Mouse (Mus musculus): Measurements from ENCODE around the gene Suox. TPM values are rescaled to one million over a fixed set of nuclear protein-coding genes. Genes with fewer than 3 reads are reported as not detected.

Suox gene
- total and polyA plus RNA-seq, 2 experiments from 2014 or later, result 10.3 to 15.5 TPM

DNA sequence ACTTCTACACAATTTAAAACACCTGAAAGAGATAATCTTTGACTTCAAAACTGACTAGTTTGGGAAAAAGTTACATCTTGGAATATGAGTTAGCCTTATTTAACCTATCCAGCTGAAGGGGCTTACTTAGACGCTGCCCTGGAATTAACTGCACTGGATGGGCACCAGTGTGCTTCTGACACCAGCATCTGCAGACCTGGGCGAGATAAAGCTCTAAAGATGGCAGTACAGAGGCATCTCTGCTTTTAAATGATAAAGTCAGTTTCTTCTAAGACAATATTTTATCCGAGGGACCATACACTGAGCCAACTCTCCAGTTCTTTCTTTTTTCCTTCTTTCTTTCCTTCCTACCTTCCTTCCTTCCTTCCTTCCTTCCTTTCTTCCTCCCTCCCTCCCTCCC, 9.1 kb downstream of the Suox start:
- ATAC-seq (no peak), DNase-seq (ENCODE audit: low spot score) (no peak)
- WGBS, result 76% methylated on average over 3 of the region's 3 CpGs
- H3K9ac ChIP-seq (replicated peaks; ENCODE audit: low read length), result no peak overlapping the region
- no peak overlapping the region for H3K4me2 ChIP-seq (ENCODE audit: low read depth, low read length)
- no peaks in the 10 kb centered on the region for H3K36me3 ChIP-seq (ENCODE audit: insufficient read depth, low read length)
- no peak overlapping the region for H3K27ac ChIP-seq
- no peaks in the 10 kb centered on the region for H3K9me3 ChIP-seq (ENCODE audit: low read length)
- no peak for TF ChIP-seq CTCF (IDR thresholded peaks at IDR 0.05; ENCODE audit: low read depth)
- no peak overlapping the region for H3K4me3 ChIP-seq (ENCODE audit: low read length)
- no peaks in the 10 kb centered on the region for H3K4me1 ChIP-seq (ENCODE audit: insufficient read depth, low read length)
- H3K27me3 ChIP-seq (ENCODE audit: insufficient read depth, low read length), result no peaks in the 10 kb centered on the region

DNA sequence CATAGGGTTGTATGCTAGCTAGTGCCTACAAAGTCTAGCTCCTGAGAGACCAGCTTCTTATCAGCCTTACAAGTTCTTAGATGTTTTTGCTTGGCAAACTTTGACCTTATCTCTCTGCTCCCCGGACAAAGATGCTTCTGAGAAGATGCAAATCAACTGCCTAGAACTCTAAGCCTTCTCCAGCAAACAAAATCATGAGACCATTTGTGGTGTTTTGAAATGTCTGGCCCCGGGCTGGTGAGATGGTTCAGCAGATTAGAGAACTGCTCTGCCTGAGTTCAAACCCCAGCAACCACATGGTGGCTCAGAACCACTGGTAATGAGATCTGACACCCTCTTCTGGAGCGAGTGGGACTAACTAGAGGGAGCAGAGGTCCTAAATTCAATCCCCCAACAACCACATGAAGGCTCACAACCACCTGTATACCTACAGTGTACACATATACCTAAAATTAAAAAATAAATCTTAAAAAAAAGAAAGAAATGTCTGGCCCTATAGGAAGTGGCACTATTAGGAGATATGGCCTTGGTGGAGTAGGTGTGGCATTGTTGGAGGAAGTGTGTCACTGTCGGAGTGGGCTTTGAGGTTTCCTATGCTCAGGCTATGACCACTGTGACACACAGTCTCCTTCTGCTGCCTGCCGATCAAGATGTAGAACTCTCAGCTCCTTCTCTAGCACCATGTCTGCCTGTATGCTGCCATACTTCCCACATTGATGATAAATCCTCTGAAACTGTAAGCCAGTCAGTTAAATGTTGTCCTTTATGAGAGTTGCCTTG, 10.2 kb downstream of the Suox start:
- no peak for DNase-seq (ENCODE audit: low spot score)
- no peak overlapping the region for H3K4me2 ChIP-seq (ENCODE audit: low read depth, low read length)
- no peaks in the 10 kb centered on the region for H3K36me3 ChIP-seq (ENCODE audit: insufficient read depth, low read length)
- no peak overlapping the region for H3K4me3 ChIP-seq (ENCODE audit: low read length)
- no peaks in the 10 kb centered on the region for H3K4me1 ChIP-seq (ENCODE audit: insufficient read depth, low read length)
- WGBS, result 63% methylated on average over 5 of the region's 5 CpGs
- no peak overlapping the region for H3K9ac ChIP-seq (replicated peaks; ENCODE audit: low read length)
- H3K27me3 ChIP-seq (ENCODE audit: insufficient read depth, low read length), result no peaks in the 10 kb centered on the region
- no peaks in the 10 kb centered on the region for H3K9me3 ChIP-seq (ENCODE audit: low read length)
- ATAC-seq, result no peak
- H3K27ac ChIP-seq, result no peak overlapping the region
- no peak for TF ChIP-seq CTCF (IDR thresholded peaks at IDR 0.05; ENCODE audit: low read depth)

DNA sequence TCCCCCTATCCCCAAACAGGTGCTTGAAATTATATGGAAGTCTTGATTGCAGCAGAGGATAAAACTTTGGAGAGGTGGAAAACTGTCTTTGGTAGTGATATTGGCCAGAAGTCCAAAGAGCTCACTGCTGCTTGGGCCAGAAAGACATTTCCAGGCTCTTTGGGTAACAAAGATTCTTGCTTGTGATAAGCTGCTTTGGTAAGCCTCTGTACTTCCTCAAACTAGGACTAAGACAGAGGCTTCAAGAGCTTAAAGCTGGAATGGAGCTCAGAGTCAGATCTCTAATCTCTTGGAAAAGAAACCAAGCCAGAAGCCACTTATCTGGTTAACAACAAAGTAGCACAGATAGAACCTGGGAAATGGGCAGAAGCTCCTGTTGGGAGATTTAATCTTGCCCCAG, 11.4 kb downstream of the Suox start:
- H3K27ac ChIP-seq, result no peak overlapping the region
- ATAC-seq (no peak), DNase-seq (ENCODE audit: low spot score) (no peak)
- no peaks in the 10 kb centered on the region for H3K27me3 ChIP-seq (ENCODE audit: insufficient read depth, low read length)
- no peaks in the 10 kb centered on the region for H3K9me3 ChIP-seq (ENCODE audit: low read length)
- no peak overlapping the region for H3K4me2 ChIP-seq (ENCODE audit: low read depth, low read length)
- no peak for TF ChIP-seq CTCF (IDR thresholded peaks at IDR 0.05; ENCODE audit: low read depth)
- no peak overlapping the region for H3K4me3 ChIP-seq (ENCODE audit: low read length)
- no peak overlapping the region for H3K9ac ChIP-seq (replicated peaks; ENCODE audit: low read length)
- H3K4me1 ChIP-seq (ENCODE audit: insufficient read depth, low read length), result no peaks in the 10 kb centered on the region
- H3K36me3 ChIP-seq (ENCODE audit: insufficient read depth, low read length), result no peaks in the 10 kb centered on the region

DNA sequence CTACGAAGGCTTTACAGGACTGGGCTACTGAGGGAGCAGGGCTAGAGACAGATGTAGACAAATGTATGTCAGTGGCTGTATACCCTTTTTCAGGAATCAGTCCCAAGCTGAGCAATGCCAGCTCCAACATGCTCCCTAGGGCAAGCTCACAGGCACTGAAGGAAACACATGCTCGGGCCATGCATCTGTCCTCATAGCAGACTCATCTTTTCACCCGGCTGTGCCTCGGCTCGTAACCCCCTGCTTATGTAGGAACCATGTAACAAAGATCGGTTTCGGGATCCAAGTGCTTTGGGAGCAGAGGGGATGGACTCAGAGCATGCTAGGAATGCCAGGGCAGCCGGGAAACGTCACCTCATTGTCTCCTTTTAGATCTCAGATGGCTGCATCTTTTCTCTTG, 14.4 kb downstream of the Suox start:
- H3K36me3 ChIP-seq (ENCODE audit: insufficient read depth, low read length), result no peaks in the 10 kb centered on the region
- ATAC-seq (no peak), DNase-seq (ENCODE audit: low spot score) (no peak)
- TF ChIP-seq CTCF (IDR thresholded peaks at IDR 0.05; ENCODE audit: low read depth), result no peak
- WGBS, result 42% methylated on average over 9 of the region's 9 CpGs
- no peak overlapping the region for H3K9ac ChIP-seq (replicated peaks; ENCODE audit: low read length)
- H3K27me3 ChIP-seq (ENCODE audit: insufficient read depth, low read length), result no peaks in the 10 kb centered on the region
- no peaks in the 10 kb centered on the region for H3K4me1 ChIP-seq (ENCODE audit: insufficient read depth, low read length)
- H3K4me3 ChIP-seq (ENCODE audit: low read length), result no peak overlapping the region
- H3K4me2 ChIP-seq (ENCODE audit: low read depth, low read length), result no peak overlapping the region
- H3K27ac ChIP-seq, result no peak overlapping the region
- H3K9me3 ChIP-seq (ENCODE audit: low read length), result no peaks in the 10 kb centered on the region

DNA sequence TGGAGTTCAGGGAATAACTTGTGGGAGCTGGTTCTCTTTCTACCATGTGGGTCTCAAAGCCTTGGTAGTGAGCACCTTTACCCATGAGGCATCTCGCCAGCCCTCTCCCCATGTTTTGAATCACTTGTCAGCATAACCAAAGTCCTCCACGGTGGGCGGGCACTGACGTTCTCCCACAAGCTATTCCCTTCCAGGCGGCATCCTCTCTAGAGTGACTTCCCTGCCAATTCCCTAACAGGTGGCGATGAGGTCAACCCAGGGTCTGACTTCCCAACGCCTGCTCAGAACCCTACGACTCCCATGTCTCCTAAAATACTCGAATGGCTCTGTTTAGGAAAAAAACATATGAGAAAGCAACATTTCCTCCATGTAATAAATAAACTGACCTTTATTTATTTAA, 16.0 kb downstream of the Suox start:
- 64% methylated on average over 9 of the region's 9 CpGs for WGBS
- Histone ChIP-seq H3K9me3 (ENCODE audit: low read length) (no peaks in the 10 kb centered on the region), H3K27me3 (ENCODE audit: insufficient read depth, low read length) (no peaks in the 10 kb centered on the region), H3K4me1 (ENCODE audit: insufficient read depth, low read length) (no peaks in the 10 kb centered on the region), H3K4me2 (ENCODE audit: low read depth, low read length) (no peak overlapping the region), H3K9ac (replicated peaks; ENCODE audit: low read length) (no peak overlapping the region), H3K27ac (no peak overlapping the region), H3K4me3 (ENCODE audit: low read length) (no peak overlapping the region), H3K36me3 (ENCODE audit: insufficient read depth, low read length) (no peaks in the 10 kb centered on the region)
- TF ChIP-seq CTCF (IDR thresholded peaks at IDR 0.05; ENCODE audit: low read depth), result no peak
- ATAC-seq (no peak), DNase-seq (ENCODE audit: low spot score) (no peak)

DNA sequence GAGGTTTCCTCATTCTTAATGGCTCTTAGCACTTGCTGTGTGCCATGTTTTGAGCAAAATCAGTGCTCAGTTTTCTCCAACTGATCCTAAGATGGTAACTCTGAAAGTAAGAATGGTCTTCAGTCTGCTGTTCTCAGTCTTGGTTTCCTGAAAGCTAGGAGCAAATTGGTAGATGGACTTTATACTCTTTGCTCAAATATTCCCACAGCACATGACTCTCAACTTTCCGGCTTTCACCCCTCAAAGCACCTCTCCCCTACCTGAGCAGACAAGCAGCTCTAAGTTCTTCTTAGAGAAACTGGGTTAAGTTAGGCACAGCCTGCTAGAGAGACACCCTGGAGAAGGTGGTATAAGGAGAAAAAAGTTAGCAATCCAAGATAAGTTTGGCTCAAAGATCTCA, 17.1 kb downstream of the Suox start:
- Histone ChIP-seq H3K36me3 (ENCODE audit: insufficient read depth, low read length) (no peaks in the 10 kb centered on the region), H3K27ac (no peak overlapping the region), H3K4me2 (ENCODE audit: low read depth, low read length) (no peak overlapping the region), H3K9ac (replicated peaks; ENCODE audit: low read length) (no peak overlapping the region), H3K4me3 (ENCODE audit: low read length) (no peak overlapping the region), H3K9me3 (ENCODE audit: low read length) (no peaks in the 10 kb centered on the region), H3K27me3 (ENCODE audit: insufficient read depth, low read length) (no peaks in the 10 kb centered on the region), H3K4me1 (ENCODE audit: insufficient read depth, low read length) (no peaks in the 10 kb centered on the region)
- 98% methylated on average over 1 of the region's 1 CpGs for whole genome bisulfite sequencing
- no peak for ATAC-seq
- no peak for TF ChIP-seq CTCF (IDR thresholded peaks at IDR 0.05; ENCODE audit: low read depth)
- DNase-seq (ENCODE audit: low spot score), result no peak

DNA sequence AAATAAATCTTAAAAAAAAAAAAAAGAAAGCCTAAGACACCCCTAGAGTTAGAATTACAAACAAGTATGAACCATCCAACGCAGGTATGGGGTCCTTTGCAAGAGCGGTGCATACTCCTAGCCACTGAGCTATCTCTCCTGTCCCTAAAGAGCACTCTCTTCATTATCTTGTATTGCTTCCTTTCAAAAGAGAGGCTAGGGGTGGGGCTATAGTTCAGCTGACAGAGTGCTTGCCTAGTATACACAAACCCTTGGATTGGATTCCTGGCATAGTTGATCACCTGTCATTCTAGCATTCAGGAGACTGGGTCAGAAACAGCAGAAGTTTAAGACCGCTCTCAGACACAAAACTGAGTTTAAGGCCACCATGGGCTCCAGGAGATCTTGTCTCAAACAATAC, 18.6 kb downstream of the Suox start:
- TF ChIP-seq CTCF (IDR thresholded peaks at IDR 0.05; ENCODE audit: low read depth), result no peak
- Histone ChIP-seq H3K9me3 (ENCODE audit: low read length) (no peaks in the 10 kb centered on the region), H3K4me1 (ENCODE audit: insufficient read depth, low read length) (no peaks in the 10 kb centered on the region), H3K36me3 (ENCODE audit: insufficient read depth, low read length) (no peaks in the 10 kb centered on the region), H3K27me3 (ENCODE audit: insufficient read depth, low read length) (no peaks in the 10 kb centered on the region), H3K4me2 (ENCODE audit: low read depth, low read length) (no peak overlapping the region), H3K27ac (no peak overlapping the region), H3K4me3 (ENCODE audit: low read length) (no peak overlapping the region), H3K9ac (replicated peaks; ENCODE audit: low read length) (no peak overlapping the region)
- DNase-seq (ENCODE audit: low spot score) (no peak), ATAC-seq (no peak)
- 92% methylated on average over 3 of the region's 3 CpGs for WGBS
